Mouse (Mus musculus): ENCODE measurements around the gene Fgfr2. TPM values are rescaled to one million over a fixed set of nuclear protein-coding genes. Genes with fewer than 3 reads are reported as not detected.
"Not testable (repeated sequence)": the region's sequence is repeated elsewhere in the genome, so short reads cannot be mapped to it uniquely, and the experiment has no call there.

Gene Fgfr2
- total RNA-seq, 4 experiments from 2014 or later = 1.1 to 1.9 (median 1.4) TPM

GRCm38 (mm10) chr7:132541566-132541965, 581.6 kb downstream of the Fgfr2 start:
- no peak for DNase-seq (ENCODE audit: low spot score)

GRCm38 (mm10) chr7:132540597-132540996, 582.6 kb downstream of the Fgfr2 start:
- DNase-seq (ENCODE audit: low spot score) = no peak

GRCm38 (mm10) chr7:132529206-132529605, 593.9 kb downstream of the Fgfr2 start:
- DNase-seq (ENCODE audit: low spot score) = no peak

GRCm38 (mm10) chr7:132513419-132513982, 609.6 kb downstream of the Fgfr2 start:
- DNase-seq (ENCODE audit: low spot score) = no peak

GRCm38 (mm10) chr7:132509110-132509509, 614.0 kb downstream of the Fgfr2 start:
- no peak for DNase-seq (ENCODE audit: low spot score)

- DNase-seq (ENCODE audit: low spot score) = no peak
These were observed 615.8 kb downstream of the Fgfr2 start for GRCm38 (mm10) chr7:132507361-132507760.

GRCm38 (mm10) chr7:132506226-132506625, 616.9 kb downstream of the Fgfr2 start:
- DNase-seq (ENCODE audit: low spot score) = no peak

GRCm38 (mm10) chr7:132502445-132502844, 620.7 kb downstream of the Fgfr2 start:
- not testable (repeated sequence) for DNase-seq (ENCODE audit: low spot score)

- DNase-seq (ENCODE audit: low spot score) = no peak
These were observed 626.0 kb downstream of the Fgfr2 start for GRCm38 (mm10) chr7:132497142-132497541.

- no peak for DNase-seq (ENCODE audit: low spot score)
These were observed 628.9 kb downstream of the Fgfr2 start for GRCm38 (mm10) chr7:132494263-132494662.

GRCm38 (mm10) chr7:132493632-132494031, 629.5 kb downstream of the Fgfr2 start:
- DNase-seq (ENCODE audit: low spot score) = no peak

GRCm38 (mm10) chr7:132491902-132492301, 631.2 kb downstream of the Fgfr2 start:
- no peak for DNase-seq (ENCODE audit: low spot score)

- no peak for DNase-seq (ENCODE audit: low spot score)
These were observed 635.8 kb downstream of the Fgfr2 start for GRCm38 (mm10) chr7:132487361-132487760.

GRCm38 (mm10) chr7:132486403-132487178, 636.6 kb downstream of the Fgfr2 start:
- no peak for DNase-seq (ENCODE audit: low spot score)

GRCm38 (mm10) chr7:132484424-132484823, 638.7 kb downstream of the Fgfr2 start:
- DNase-seq (ENCODE audit: low spot score) = no peak

GRCm38 (mm10) chr7:132480696-132481306, 642.3 kb downstream of the Fgfr2 start:
- DNase-seq (ENCODE audit: low spot score) = no peak

- DNase-seq (ENCODE audit: low spot score) = no peak
These were observed 644.8 kb downstream of the Fgfr2 start for GRCm38 (mm10) chr7:132478295-132478809.

GRCm38 (mm10) chr7:132477753-132478152, 645.4 kb downstream of the Fgfr2 start:
- DNase-seq (ENCODE audit: low spot score) = no peak

- no peak for DNase-seq (ENCODE audit: low spot score)
These were observed 646.7 kb downstream of the Fgfr2 start for GRCm38 (mm10) chr7:132476491-132476890.

GRCm38 (mm10) chr7:132475069-132475468, 648.1 kb downstream of the Fgfr2 start:
- peak; percentile 53 for DNase-seq (ENCODE audit: low spot score)

GRCm38 (mm10) chr7:132471327-132471726, 651.8 kb downstream of the Fgfr2 start:
- peak; percentile 44 for DNase-seq (ENCODE audit: low spot score)

GRCm38 (mm10) chr7:132468391-132468790, 654.8 kb downstream of the Fgfr2 start:
- DNase-seq (ENCODE audit: low spot score) = no peak

- DNase-seq (ENCODE audit: low spot score) = no peak
These were observed 657.3 kb downstream of the Fgfr2 start for GRCm38 (mm10) chr7:132465897-132466296.
